Mouse (Mus musculus) T-helper 17 cell (primary cell): ENCODE measurements around the gene Ahnak.

Experiments
- in situ Hi-C, 2 experiments: fragments of 300-600 bp; cut with MboI, MseI; formaldehyde crosslinking; loops; 1 replicate in 1 of 2; 2 replicates in 1 of 2; pipeline ENCODE4 v1.15.1; 2025; ENCODE audit warnings: high pct_unique_total_duplicates in 2 of 2

Gene Ahnak

DNA sequence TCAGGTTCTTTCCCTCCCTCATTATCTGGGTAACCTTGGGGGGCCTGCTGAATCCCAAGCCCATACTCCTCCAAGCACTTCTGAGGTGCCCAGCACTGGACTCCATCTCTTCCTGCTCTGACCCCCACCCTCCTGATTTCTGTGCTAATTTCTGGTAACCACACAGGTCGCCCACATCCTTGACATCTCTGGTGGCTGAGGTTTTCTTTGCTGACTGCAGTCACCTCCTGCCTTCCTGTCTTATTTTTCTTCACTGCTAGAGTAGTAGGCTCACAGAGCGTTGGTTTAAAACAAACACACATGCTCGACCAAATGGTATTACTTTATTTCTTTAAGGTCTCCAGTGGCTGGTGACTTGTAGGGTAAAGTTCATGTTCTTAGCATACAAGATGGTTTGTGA is 49.1 kb downstream of the Ahnak start:
- in situ Hi-C loops: no loop called here

DNA sequence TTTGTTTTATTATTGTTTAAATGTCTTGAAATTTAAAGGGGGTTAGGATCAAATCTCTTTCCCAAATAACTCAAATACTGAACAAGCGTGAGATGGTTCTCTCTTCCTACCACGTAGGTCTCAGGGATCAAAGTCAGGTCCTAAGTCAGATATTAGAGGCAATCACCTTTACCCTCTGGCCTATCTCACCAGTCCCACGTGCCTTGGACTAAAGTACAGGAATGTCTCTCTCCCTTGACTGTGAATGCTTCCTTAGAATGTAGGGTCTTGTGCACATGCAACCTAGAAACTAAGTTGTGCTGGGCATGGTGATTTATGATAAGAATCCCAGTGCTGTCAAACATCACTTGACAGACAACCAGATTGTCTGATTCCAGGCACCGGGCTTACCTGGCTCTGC is 50.2 kb downstream of the Ahnak start:
- in situ Hi-C loops: no loop called here

- in situ Hi-C loops: no loop called here
Observed at GRCm38 (mm10) chr19:9039928-9040327, 50.8 kb downstream of the Ahnak start.

DNA sequence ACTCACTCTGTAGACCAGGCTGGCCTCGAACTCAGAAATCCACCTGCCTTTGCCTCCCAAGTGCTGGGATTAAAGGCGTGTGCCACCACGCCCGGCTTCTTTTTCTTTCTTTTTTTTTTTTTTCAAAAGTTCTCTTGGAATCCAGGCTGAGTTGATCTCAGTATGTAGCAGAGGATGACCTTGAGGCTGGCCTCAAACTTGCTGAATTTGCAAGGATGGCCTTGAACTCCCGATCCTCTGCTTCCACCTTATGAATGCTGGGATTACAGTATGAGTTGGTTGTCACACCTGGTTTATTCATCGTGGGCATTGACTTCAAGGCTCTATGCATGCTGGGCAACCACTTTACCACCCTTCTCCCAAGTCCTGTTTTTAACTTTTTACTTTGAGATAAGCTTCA is 51.6 kb downstream of the Ahnak start:
- in situ Hi-C loops: no loop called here

DNA sequence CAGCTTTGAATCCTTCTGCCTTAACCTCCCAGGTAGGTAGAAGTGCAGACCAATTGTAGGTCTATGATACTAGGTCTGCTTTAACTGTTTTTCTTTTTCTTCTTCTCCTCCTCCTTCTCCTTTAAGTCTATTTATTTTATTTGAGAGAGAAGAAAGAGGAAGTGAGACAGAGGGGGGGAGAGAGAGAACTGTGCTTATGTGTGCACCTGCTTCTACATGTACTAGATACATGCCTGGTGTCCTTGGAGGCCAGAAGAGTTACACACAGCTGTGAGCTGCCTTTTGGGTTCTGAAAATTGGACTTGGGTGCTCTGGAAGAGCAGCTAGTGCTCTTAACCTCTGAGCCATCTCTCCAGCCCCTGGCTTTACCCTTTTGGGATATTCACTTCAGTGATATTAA is 52.0 kb downstream of the Ahnak start:
- in situ Hi-C loops: no loop called here

DNA sequence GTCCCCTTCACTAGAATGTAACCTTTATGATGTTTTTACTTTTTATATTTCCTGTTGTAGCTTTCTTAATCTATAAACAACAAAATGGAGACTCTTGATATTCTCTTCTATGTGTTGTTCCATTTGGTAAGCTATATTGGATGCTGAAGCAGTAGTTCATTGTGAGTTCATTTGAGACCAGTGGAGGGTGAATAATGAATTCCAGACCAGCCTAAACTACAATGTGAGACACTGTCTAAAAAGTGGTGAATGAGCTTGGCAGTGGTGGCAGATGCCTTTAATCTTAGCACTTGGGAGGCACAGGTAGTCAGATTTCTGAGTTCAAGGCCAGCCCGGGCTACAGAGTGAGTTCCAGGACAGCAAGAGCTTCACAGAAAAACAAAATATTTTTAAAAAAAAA is 54.0 kb downstream of the Ahnak start:
- in situ Hi-C loops: no loop called here

- in situ Hi-C loops: no loop called here
Observed at GRCm38 (mm10) chr19:9044291-9044690, 55.2 kb downstream of the Ahnak start.

DNA sequence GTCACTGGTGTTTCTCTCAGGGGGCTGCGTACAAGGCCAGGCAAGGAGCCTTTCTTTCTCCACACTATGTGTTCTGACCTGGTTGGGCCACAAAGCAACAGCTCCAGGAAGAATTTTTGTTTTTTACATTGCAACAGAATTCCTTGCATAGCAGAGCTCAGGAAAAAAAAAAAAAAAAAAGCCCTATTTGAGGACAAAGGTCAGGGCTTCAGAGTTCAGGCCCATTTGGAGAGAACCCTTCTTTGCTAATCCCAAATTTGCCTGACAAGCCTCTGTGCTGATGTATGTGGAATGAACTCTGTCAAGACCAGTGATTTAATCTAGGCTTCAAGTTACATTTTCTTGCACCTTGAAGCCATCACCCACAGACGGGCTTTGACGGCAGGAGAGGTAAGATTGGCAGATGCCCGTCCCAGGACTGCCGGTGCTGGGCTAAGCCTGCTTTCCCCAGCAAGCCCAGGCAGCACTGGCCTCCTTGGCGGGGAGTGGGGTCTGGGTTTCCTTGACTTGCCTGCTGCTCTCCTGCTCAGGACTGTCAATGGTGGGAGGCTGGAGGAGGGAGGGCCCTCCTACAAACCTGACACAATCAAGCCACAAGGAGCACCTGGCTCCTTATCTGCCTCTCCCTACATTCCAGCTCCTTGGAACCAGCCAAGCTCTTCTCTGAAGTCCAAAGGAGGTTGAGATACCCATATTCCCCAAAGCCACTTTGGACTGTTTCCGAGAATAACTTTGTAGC is 58.3 kb downstream of the Ahnak start:
- in situ Hi-C loops: no loop called here

DNA sequence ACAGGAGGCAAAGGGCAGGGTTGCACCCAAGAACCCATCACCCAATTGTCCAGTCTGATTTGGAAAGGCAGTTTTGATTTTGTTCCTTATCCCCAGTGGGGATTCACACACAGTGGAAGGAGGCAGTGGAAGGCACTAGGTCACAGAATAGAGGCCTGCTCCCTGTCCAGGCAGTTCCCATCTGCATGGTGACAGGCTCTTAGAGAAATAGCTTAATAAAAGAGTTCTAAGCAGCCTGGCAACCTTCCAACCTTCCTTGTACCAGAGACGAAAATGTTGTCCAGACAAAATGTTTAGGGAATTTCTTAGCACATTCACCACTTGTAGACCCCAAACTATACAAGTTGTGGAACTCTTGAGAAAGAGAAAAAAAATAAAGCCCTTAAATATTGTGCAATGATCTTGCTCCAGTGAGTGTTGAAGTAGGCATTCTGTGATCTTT is 58.9 kb downstream of the Ahnak start:
- in situ Hi-C loops: no loop called here

DNA sequence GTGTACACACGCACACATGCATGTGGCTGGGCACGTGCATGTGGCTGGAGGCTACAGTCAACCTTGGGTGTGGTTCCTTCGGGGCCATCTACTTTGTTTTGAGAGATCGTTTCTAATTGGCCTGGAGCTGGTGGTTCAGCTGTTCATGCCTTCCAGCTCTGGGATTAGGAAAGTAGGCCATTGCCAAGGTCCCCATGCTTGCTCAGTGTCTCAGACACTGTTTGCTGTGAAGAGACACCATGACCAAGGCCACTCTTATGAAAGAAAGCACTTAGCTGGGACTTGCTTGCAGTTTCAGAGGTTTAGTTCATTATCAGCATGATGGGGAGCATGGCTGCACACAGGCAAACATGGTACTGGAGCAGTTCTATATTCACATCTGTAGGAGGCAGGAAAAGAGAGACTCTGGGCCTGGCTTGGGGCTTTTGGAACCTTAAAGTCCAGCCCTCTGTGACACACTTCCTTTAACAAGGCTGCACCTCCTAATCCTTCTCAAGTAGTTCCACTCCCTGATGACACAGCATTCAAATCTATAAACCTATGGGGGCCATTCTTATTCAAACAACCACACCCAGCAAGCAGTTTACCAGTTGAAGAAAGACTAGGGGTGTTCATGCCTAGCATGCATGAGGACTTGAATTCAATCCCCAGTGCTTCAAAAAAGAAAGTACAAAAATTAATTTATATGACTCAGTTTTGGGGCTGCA is 60.0 kb downstream of the Ahnak start:
- in situ Hi-C loops: no loop called here

DNA sequence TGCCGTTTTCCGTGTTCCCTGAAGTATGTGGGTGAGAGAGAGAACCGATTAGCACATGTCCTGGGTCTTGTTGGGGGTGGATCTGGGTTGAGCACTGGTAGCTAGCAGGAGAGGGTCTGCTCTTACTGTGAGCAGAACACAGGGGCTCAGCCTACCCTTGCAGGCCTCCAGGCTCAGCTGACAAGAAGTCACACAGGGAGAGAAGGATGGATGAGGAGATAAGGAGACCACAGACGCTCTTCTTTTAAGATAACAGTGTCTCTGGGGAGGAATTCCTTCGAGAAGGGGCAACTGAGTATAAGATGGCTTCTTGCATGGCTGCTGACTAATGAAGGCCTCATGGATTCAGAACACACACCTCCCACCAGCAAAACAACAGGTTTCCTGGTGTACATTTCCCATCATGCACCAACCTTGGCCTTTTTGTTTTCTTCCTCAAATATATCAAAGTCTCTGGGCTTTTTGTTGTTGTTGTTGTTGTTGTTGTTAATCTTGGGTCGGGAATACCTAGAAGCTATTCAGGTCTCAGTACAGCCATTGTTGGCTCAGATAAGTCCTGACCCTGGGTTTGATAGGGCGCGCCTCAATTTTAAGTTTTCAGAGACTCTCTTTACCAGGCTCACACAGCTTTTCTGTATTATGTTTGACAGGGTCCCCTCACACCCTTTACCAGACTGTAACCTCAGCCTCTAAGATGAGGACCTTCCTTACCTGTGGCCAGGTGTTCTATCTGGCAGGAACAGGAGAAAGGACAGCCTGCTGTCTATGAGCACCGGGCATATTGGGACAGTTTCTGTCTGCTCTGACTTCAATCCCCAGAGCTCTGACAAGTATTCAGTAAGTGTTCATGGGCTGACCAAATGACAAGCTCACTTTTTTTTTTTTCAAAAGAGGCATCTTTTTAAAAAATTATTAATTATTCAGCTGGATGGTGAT is 61.5 kb downstream of the Ahnak start:
- in situ Hi-C loops: loop anchor here in 1 of 2 experiments (10.0 kb wide), 1 partner anchor 1704 kb away; no protein-coding TSS in a partner anchor

- in situ Hi-C loops: loop anchor here in 1 of 2 experiments (10.0 kb wide), 1 partner anchor 1703 kb away; no protein-coding TSS in a partner anchor
Observed at GRCm38 (mm10) chr19:9051985-9052384, 62.9 kb downstream of the Ahnak start.

DNA sequence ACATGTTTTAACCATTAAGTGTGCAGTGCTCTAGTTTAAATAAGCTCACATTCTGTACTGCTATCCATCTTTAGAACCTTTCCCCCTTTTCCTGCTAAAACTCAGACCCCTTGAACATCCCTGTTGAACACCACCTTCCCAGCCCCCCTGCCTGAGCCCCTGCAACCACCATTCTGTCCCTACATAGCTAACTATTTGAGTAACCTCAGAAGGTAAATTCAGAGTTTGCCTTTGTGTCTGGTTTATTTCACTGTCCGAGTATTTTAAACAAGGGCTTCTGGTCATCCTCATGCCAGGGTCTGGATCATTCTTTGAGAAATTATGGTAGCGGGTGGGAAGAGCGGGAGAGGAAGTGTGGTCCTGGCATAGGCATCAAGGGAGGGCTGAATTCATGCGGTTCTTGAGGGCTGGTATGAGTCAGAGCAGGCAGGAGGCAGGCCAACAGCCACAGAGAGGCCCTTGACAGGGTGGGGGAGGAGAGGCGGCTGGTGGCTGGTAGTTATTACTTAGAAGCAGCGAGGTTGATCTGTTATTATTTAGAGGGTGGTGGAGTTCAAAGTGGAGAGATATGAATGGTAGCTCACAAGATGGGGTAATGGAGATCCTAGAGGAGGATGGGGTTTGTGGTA is 63.8 kb downstream of the Ahnak start:
- in situ Hi-C loops: loop anchor here in 1 of 2 experiments (10.0 kb wide), 1 partner anchor 1702 kb away; no protein-coding TSS in a partner anchor

- in situ Hi-C loops: loop anchor here in 1 of 2 experiments (10.0 kb wide), 1 partner anchor 1700 kb away; no protein-coding TSS in a partner anchor
Observed at GRCm38 (mm10) chr19:9055153-9055552, 66.1 kb downstream of the Ahnak start.

GRCm38 (mm10) chr19:9055703-9056355 is 66.7 kb downstream of the Ahnak start:
- in situ Hi-C loops: loop anchor here in 1 of 2 experiments (10.0 kb wide), 1 partner anchor 1699 kb away; no protein-coding TSS in a partner anchor

- in situ Hi-C loops: loop anchor here in 1 of 2 experiments (10.0 kb wide), 1 partner anchor 1697 kb away; no protein-coding TSS in a partner anchor
Observed at GRCm38 (mm10) chr19:9057679-9058078, 68.6 kb downstream of the Ahnak start.

DNA sequence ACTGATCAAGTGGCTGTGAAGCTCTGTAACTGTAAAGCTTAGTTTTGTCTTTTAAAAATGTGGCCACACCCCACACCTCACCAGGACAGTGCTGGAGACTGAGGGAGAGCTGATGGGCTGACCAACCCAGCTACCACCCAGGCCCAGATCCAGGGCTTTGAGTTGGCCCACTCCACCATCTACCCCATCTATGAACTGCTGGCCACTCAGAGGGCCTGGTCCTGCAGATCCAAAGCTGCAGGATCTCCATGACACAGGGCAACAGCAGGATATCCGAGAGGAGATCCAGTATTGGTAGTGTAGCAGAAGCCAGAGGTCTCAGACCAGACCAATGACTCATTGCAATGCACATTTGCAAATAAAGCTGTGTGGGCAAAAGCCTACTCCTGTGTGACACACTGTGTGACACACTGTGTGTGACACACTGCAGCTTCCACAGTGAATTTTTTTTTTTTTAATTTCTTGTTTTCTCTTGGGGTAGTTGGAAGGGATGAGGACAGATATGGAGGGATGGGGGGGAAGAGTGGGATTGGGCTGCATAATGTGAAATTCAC is 69.3 kb downstream of the Ahnak start:
- in situ Hi-C loops: loop anchor here in 1 of 2 experiments (10.0 kb wide), 1 partner anchor 1696 kb away; no protein-coding TSS in a partner anchor

- in situ Hi-C loops: loop anchor here in 1 of 2 experiments (10.0 kb wide), 1 partner anchor 1696 kb away; no protein-coding TSS in a partner anchor
Observed at GRCm38 (mm10) chr19:9058944-9059343, 69.9 kb downstream of the Ahnak start.

DNA sequence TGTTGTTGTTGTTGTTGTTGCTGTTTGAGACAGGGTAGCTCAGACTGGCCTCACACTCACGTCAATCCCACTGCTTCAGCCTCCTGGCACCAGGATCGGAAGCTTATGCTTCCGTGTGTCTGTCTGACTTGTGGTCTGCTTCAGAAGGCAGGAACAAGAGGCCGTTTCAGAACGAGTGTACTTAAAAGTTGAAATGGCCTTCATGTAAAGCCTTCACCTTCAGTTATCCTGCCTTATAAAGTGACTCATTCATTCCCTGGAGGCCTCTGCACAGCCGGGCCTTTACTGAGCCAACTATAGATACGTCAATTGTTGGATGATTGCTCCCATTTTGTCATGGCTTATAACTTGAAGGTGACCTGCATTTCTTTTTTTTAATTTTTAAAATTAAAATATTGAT is 70.3 kb downstream of the Ahnak start:
- in situ Hi-C loops: loop anchor here in 1 of 2 experiments (10.0 kb wide), 1 partner anchor 1695 kb away; no protein-coding TSS in a partner anchor

DNA sequence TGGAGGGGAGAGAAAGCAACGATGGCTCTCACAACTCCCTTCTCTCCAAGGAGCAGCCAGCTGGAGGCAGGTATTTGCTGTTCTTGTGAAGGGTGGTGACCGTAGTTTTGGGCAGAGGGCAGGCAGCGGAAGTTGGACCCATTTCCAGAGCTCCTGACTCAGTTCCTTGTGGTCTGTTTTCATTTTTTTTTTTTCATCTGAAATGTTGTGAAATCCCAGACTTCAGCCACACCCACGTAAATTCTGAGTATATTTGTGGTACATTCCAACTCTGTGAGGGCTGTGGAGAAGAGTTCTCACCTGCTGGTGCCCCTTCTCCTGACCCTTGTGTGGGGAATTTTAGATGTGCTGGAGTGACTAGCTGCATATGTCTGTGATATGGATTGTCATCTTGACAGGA is 71.0 kb downstream of the Ahnak start:
- in situ Hi-C loops: no loop called here
